Mouse (Mus musculus): Measurements from ENCODE around the gene Ctsh. TPM values are rescaled to one million over a fixed set of nuclear protein-coding genes. Genes with fewer than 3 reads are reported as not detected.
"Not testable (repeated sequence)": the region's sequence is repeated elsewhere in the genome, so short reads cannot be mapped to it uniquely, and the experiment has no call there.

The Ctsh gene
- total RNA-seq, 1 experiment from 2014 or later: 159 TPM

GRCm38 (mm10) chr9:90059828-90060573 is 6.0 kb downstream of the Ctsh start:
- no peak for DNase-seq

- DNase-seq: peak; percentile 22
Observed at GRCm38 (mm10) chr9:90060574-90060875, 6.6 kb downstream of the Ctsh start.

GRCm38 (mm10) chr9:90060932-90061331 is 7.0 kb downstream of the Ctsh start:
- not testable (repeated sequence) for DNase-seq

GRCm38 (mm10) chr9:90067341-90067740 is 13.4 kb downstream of the Ctsh start:
- DNase-seq: no peak

- no peak for DNase-seq
Observed at GRCm38 (mm10) chr9:90068786-90069185, 14.8 kb downstream of the Ctsh start.

GRCm38 (mm10) chr9:90069485-90069884 is 15.5 kb downstream of the Ctsh start:
- no peak for DNase-seq

GRCm38 (mm10) chr9:90070174-90070573 is 16.2 kb downstream of the Ctsh start:
- DNase-seq: no peak

- no peak for DNase-seq
Observed at GRCm38 (mm10) chr9:90075336-90075735, 21.4 kb downstream of the Ctsh start.

GRCm38 (mm10) chr9:90076131-90076530 is 22.2 kb downstream of the Ctsh start:
- DNase-seq: no peak

- DNase-seq: peak; percentile 77
Observed at GRCm38 (mm10) chr9:90076849-90077461, 23.0 kb downstream of the Ctsh start.

- not testable (repeated sequence) for DNase-seq
Observed at GRCm38 (mm10) chr9:90081961-90082360, 28.0 kb downstream of the Ctsh start.

- DNase-seq: no peak
Observed at GRCm38 (mm10) chr9:90082992-90083391, 29.0 kb downstream of the Ctsh start.

- DNase-seq: no peak
Observed at GRCm38 (mm10) chr9:90084152-90084551, 30.2 kb downstream of the Ctsh start.

GRCm38 (mm10) chr9:90084766-90085468 is 31.0 kb downstream of the Ctsh start:
- DNase-seq: no peak

- no peak for DNase-seq
Observed at GRCm38 (mm10) chr9:90087906-90088485, 34.0 kb downstream of the Ctsh start.

GRCm38 (mm10) chr9:90089339-90090104 is 35.6 kb downstream of the Ctsh start:
- no peak for DNase-seq

- no peak for DNase-seq
Observed at GRCm38 (mm10) chr9:90098934-90099333, 45.0 kb downstream of the Ctsh start.

GRCm38 (mm10) chr9:90100760-90101159 is 46.8 kb downstream of the Ctsh start:
- DNase-seq: no peak

GRCm38 (mm10) chr9:90105462-90105861 is 51.5 kb downstream of the Ctsh start:
- DNase-seq: no peak

GRCm38 (mm10) chr9:90106915-90107314 is 53.0 kb downstream of the Ctsh start:
- no peak for DNase-seq

GRCm38 (mm10) chr9:90108272-90108671 is 54.3 kb downstream of the Ctsh start:
- no peak for DNase-seq

GRCm38 (mm10) chr9:90109386-90109785 is 55.4 kb downstream of the Ctsh start:
- DNase-seq: no peak
